Mouse (Mus musculus) WW6 (cell line): ENCODE data around the gene Rhou.
A peak's percentile ranks its signal among the peaks of the same experiment; 100 is the strongest.
"Not testable (repeated sequence)": the region's sequence is repeated elsewhere in the genome, so short reads cannot be mapped to it uniquely, and the experiment has no call there.

ENCODE experiments used
- DNase-seq: peaks from one replicate; pipeline ENCODE4 v3.0.0-alpha.2; 2013; ENCODE audit warnings: low read depth, low spot score

Gene Rhou

DNA sequence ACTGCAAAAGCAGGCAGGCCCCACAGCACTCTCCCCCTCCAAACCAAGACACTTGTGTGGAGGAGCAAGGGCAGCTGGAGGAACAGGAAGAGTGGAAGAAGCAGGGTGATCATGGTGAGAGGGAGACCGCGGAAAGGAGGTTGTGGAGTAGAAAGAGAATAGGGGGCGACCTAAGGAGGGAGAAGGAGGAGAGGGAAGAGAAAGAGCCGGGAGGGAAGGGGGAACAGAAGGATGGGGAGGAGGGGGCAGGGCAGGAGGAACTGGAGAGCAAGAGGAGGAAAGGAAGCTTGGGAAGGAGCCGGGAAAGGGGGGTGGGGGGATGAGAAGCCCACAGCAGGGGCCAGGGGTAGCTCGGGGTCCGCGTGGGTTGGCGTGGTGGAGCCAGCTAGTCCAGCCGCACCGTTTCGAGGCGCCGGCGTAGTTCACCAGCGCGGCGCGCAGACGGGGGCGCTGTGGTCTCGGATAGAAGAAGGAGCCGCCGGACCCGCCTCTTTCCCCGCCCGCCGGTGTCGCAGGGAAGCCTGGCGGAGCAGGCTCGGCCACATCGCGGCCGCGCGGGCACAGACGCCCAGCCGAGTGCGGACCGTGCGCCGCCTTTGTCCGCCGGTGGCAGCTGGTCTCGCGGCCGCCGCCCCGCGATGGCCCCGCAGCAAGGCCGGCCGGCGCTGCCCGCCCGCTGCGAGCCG lies at the start of gene Rhou:
Rhou (plus strand) TSS at position 622 of the 686 bp plus-strand sequence.
- peak; percentile 77 for DNase-seq

DNA sequence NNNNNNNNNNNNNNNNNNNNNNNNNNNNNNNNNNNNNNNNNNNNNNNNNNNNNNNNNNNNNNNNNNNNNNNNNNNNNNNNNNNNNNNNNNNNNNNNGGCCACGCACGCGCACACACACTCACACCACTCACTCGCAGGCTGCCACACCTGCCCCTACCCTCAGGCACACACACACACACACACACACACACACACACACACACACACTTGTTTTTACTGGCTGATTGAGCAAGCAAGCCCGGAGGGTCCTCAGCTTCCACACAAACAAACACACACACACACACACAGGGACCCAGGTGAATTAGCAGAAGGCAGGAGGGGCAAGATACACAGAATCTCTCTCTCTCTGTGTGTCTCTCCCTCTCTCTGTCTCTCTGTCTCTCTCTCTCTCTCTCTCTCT lies 41.1 kb upstream of the Rhou start:
- DNase-seq: not testable (repeated sequence)

DNA sequence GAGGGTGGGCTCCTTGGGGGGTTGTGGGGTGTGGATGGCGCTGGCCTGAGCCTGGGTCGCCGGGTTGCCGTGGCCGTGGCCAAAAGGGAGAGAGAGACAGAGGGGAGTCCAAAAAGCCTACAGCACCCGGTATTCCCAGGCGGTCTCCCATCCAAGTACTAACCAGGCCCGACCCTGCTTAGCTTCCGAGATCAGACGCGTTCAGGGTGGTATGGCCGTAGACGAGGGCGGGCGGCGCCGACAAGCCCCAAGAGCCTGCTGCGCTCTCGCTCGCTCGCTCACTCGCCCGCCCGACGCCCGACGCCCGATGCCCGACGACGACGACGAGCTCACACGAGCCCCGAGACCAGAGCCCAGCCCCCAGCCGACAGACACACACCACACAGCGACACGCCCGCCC lies 30.2 kb upstream of the Rhou start:
- DNase-seq: not testable (repeated sequence)

DNA sequence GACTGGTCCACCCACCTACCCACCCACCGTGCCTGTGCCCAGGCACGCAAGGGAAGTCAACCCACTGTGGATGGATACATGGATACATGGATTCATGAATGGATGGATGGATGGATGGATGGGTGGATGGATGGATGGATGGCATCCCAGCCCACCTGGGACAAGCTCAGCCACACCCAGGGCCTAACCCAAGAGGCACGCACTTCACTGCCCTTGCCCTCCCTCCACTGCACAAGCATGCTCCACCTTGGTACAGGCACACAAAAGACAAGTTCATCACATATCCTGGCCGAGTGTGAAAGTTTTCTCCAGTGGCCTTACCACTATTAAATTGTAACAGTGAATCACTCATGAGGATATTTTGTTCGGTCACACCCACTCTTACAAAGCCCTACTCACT lies 29.5 kb upstream of the Rhou start:
- no peak for DNase-seq

DNA sequence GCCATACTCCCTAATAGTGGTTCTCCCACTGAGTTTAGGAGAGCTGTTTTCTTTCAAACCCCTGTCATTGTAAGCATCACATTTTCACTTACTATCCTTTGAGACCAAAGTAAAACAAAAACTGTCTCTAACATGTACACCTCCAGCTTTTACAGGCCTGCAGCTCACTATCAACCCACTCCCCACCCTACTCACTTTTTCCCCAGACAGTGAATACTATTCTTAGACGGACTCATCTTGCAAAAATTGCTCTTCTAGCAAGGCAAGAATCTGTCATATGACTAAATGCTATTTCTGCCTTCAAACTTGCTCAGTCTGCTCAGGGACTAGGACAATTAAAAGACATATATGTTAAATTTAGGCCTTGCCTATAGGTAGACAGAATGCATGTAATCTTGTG lies 29.0 kb upstream of the Rhou start:
- DNase-seq: no peak

DNA sequence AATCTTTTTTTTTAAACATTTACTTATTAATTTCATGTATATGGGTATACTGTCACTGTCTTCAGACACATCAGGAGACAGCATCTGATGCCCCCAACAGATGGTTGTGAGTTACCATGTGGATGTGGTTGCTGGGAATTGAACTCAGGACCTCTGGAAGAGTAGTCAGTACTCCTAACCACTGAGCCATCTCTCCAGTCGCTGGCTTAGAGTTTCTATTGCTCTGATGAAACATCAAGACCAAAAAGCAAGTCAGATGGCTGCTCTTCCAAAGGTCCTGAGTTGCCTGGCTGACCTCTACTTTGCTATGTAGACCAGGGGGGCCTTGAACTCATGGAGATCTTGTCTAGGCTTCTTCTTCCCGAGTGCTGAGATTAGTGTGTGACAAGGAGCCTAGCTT lies 28.0 kb upstream of the Rhou start:
- no peak for DNase-seq

DNA sequence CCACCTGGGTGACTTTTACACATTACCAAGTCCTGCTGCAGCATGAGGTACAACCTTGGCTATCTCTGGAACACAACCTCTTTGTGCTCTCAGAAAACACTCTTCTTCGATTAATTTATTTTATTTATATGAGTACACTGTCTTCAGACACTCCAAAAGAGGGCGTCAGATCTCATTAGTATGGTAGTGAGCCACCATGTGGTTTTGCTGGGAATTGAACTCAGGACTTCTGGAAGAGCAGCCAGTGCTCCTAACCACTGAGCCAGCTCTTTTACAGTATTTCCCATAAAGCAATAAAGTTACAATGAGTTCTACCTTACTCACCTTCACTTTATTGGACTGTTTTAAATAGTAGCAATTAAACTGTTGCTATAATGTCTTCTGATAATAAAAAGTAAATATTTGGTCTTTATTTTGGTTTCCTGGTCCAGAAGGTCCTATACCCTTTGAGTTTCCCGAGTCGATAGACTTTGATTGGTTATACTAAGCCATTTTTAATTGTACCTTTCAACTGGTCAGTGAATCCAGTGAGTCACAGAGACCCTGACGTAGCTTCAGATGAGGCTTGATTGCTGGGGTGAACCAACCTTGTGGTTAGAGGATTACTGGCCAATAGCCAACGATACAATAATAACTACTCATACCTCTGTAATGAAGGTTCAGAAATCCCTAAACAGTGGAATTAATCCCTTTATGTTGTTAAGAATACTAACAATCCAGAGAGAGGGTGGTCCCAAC lies 26.1 kb upstream of the Rhou start:
- no peak for DNase-seq

DNA sequence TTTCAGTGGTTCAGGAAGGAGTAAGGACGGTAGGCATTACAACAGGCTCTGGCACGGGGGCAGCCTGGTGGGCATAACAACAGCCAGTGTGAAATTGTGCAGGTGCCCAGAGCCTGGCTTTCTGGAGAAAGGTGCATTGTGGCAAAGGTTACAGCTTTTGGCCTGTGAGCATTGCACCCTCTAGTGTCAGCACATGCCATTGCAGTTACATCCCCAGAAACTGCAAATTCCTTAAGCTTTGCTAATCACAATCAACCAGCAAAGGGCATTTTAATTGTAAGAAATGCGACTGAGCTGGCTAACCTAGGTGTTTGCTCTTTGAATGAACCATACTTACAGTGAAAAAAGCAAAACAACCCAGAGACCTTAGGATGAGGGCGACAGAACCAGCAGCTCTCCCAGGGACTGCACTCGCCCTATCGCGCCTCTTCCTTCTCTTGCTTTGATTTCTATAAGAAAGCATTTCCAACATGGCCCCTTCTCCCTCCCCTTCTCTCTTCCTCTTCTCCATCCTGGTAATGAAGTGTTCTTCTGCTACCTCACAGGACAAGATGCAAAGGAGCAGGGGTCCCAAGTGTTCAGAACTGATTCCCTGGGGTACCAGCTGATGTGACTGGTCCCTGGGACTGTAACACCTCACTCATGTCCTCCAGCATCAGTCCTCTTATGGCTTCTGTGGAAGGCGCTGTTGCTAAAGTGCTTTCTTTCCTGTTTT lies 25.3 kb upstream of the Rhou start:
- no peak for DNase-seq

DNA sequence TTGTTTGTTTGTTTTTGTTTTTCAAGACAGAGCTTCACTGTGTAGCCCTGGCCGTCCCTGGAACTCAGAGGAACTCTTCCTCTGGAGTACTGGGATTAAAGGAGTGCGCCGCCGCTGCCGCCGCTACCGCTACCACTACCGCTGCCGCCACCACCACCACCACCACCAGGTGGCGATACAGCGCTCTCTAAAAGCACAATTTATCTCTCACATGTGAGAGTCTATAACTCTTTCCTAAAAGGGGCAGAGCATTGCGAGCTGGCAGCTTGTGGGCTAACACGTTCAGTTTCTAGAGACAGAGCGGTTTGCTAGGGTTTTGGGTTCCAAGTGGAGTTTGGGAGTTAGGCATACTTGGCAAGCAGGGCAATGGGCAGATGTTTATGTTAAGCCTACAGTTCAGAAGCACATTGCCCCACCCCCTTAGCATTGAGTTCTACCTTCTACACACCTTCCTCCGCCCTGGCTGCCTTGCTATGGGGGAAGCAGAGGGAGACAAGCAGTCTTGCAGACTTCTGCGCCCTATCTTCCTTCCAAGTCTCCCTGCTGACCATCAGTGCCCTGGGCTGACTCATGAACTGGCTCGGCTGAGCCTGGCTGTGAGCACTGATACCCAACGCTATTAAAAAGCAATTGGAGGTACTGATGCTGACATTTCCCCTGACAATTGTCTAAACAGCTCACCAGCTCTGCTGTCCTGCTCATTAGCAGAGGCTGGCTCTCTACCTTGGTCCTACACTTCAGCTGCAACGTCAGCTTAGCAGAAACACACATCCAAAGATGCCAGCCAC lies 24.6 kb upstream of the Rhou start:
- DNase-seq: peak; percentile 76

DNA sequence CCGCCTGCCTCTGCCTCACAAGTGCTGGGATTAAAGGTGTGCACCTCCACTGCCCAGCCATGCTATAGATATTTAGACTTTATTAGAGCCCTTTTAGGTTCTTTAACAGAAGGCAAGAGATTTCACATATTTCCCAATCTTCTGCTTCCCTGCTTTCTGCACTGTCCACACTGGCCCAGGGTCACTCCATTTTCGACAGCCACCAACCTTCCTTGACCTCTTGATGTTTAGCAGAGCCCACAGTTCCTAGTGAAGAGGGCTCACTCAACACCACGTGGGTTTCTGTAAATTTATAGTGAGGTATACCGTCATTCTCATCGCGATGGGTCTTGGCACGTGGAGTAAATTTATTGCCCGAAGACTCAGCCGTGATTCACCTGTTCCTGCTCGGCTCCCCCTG lies 23.7 kb upstream of the Rhou start:
- no peak for DNase-seq

DNA sequence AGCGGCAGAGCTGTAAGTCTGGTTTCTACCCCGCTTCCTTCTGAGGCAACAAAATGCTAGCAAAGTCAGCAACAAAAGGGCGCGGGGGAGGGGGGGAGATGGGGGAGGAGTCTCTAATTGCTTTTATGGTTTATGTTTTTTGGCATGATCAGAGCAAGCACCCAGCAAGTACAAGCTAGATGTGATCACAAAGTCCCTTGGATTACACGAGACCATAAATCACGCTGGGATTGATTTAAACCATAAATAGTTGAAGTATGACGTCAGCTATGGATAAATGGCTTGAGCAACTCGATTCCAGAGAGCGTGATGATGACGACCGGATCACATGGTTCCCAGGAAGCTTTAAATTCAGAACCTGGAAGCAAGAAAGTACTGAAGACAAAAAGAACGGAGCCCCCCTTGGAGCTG lies 22.9 kb upstream of the Rhou start:
- no peak for DNase-seq

DNA sequence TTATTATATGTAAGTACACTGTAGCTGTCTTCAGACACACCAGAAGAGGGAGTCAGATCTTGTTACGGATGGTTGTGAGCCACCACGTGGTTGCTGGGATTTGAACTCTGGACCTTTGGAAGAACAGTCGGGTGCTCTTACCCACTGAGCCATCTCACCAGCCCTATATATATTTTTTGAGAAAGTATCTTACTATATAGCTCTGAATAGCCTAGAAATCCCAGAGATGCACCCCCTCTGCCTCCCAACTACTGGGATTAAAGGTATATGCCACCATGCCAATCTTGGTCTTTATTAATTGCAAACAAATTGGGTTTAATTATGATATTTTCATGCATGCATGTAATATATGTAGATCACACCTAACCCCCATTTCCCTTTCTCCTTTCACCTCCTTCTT lies 22.0 kb upstream of the Rhou start:
- not testable (repeated sequence) for DNase-seq

DNA sequence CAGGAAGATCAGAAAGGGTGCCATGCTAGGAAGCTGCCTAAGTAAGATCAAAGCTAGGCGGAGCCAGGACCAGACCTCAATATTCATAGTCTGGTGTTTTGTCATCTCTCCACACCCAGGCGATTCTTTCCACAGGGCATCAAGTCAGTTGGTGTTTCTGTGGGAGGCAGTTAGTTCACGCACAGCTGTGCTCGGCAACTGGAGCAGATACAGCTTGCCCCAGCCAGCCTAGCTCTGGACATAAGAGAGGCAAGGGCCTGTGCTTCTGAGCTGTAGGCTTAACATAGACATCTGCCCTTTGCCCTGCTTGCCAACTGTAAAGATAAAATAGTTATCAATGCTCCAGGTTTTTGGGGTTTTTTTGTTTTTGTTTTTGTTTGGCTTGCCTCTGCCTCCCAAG lies 21.5 kb upstream of the Rhou start:
- no peak for DNase-seq

DNA sequence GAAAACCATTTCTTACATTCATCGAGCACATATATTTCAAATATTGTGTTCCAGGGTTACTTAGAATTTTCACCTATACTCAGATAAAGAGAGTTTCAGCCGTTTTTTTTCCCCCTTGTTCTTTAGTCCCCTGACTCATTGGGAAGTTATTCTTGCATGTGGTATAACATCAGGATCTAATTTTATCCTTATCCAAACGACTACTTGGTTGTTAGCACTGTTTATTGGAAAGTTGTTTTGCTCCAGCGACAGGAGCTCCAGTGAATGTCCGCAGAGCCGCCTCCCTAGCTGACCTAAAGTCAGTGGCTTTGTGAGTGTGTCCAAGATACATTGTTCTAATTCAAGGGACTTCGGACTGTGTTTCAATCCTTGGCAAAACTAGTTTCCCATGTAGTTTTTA lies 19.9 kb upstream of the Rhou start:
- DNase-seq: no peak

DNA sequence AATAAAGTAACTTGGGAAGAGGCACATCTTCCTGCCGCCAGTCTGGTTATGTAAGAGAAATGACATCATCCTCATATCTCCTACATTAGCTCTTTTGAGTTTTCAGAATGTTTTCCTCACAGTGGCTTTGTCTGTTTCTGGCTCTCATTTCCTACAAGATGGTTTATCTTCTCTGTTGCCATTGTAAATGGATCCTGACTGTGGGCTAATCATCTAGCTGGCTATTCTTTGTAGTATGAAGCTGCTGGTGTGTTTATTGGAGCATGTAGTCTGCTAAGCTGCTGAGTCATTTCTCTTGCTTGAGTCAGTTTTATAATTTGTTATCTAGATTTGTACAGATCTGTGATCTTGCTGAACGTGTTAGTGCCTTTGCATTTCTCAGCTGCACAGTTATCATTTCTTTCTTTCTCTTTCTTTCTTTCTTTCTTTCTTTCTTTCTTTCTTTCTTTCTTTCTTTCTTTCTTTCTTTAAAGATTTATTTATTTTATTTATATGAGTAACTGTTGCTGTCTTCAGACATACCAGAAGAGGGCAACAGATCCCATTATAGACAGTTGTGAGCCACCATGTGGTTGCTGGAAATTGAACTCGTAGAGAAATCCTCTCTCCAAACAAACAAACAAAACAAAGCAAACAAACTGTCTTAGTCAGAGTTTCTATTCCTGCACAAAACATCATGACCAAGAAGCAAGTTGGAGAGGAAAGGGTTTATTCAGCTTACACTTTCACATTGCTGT lies 19.2 kb upstream of the Rhou start:
- DNase-seq: no peak

DNA sequence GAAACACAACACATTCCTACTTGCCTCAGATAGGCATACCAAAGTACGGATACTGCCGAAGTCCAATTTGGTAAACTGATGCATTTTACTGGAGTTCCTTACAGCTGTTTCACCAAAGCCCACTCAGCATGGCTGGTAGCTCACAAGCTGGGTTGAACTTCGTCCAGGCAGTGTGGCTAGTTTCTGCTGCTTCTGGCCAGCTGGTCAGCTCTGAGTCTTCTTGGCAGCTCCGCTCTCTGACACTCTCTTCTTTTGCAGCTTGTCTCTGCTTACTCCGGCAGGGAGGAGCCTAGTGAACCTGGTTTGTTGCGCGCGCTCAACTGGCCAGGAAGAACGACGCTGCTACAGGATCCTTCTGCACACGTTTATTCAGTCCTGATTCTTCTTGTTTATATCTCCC lies 18.1 kb upstream of the Rhou start:
- DNase-seq: no peak

DNA sequence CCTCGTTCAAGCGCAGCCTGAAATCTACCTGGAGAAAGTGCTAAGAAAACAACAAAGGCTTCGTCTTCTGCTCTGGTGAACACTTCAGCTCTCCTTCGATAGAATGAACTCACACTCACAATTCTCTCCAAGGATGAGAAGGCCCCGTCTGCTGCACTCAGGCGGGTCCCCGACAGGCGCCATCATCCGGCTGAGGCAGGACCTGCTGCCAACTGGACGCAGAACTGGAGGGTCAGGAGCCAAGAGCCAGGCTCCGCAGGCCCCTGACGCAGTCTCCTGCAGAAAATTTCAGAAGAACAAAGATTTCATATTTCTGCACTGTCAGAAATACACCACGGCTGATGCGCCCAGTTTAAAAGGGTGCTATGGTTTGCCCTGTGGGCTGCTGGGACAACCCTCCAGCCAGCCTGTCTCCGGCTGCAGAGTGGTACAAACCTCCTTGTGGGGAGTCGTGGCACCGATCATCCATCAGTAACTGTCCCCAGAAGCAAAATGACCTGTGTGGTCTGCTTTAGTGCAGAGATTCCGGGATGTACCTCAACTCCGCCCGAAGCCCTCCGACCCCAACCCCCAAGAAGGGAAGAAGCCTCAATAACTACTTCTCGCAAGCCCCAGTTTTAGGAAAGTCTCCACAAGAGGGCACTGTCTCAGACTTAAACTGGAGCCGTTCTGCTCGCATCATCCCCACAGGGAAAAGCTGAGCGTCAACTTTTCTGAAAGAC lies 10.2 kb upstream of the Rhou start:
- no peak for DNase-seq

DNA sequence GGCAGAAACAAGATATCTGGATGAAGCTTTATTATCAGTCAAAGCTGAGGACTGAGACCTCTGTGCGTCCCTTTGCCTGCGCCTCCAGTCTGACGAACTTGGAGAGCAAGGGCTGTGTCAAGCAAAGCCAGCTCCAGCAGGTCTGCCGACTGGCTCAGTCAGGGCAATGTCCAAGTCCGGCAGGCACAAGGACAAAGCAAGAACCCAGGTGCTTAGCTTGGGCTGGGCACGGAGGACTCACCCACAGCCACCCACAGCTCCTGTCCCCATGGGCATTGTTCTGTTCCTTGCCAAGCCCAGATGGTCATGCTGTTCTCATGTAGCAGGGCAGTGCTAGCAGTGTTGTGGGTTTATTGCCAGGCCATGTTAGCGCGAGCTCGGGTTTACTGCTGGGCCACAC lies 8.5 kb upstream of the Rhou start:
- no peak for DNase-seq

DNA sequence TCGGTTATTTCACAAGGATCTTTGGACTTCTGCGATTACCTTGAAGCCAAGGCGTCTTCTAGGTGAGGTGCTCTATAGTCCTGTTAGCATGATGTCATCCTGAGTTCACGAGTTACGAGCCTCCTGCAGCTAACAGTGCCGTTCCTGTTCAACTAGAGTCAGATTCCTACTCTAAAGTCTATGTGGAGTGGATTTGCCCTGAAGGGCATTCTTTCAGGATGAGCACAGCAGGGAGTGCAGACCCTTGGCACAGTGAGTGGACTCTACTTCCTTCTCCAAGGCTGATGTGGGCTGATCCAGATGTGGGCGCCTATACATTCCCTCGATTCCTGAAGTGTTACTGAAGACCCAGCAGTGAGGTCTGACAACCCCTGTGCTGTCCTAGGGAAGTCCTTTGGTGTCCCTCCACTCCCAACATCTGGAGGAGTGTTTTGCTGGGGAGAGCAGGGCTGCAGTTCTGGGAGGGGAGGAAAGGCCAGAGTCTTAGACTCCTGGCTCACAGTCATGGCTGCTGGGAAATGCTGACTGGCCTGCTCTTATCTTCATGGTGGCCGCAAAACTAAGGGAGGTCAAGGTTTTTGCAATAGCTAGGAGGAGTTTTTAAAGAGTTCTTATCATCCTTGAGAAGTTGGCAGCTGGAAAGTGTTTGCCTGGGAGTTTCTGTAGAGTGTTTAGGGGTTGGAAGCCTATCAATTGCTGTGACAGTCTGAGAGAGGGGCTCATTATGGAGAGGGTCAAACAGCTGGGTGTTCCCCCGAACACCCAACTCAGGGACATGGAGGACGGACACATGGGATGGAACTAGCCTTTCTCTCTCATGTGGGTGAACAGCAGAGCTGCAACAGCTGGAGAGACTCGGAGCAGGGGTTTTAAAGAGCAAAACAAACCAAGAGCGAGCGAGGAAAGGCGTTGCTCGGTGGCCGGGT lies 5.2 kb upstream of the Rhou start:
- DNase-seq: no peak

DNA sequence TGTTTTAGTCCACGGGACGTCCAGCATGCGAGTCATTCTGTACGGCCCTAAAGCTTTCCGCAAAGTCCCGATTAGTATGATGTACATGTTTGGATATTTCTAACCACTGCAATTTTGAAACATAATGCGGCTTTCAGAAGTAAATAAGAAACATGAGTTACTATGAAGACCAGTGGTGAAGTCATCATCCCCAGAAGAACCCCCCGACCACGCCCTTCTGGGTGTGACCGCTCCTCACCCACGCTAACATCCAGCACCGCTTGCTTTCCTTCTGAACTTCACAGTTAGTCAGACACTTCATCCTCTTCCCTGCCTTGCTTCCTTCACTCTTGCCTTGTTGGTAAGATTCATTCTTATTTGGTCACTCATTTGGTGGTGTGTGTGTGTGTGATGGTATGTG lies 4.2 kb upstream of the Rhou start:
- no peak for DNase-seq
